Mouse (Mus musculus): ENCODE measurements around the gene Isca2.

The Isca2 gene

DNA sequence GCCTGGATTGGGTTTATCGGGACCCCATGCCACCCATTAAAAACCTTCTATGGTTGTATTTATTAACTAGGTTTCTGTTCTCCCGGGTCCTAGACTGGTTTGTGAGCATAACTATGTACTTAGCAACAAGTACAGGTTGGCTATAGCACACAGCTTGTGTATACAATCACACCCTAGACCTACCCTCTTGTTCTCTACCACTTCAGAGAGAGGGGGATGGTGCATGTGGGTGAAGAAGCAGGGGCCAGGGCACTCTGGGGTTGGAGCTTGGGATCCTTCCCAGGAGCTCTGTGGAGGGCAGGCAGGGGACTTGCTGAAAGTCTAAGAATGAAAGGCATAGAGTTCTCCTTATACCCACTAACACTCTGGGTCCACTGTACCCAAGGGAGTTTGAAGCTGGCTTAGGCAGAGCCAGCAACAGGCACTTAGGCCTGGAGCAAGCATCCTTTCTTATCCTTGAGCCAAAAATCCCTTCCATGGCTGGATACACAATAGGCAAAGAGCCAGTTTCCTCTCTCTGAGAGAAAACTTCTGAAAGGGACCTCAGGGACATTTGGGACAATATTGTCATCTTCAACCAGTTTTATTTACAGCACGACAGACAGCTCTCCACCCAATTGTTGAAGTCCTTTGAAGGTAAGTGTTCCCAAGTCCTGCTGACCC is 41.7 kb downstream of the Isca2 start:
- no peak for DNase-seq (ENCODE audit: low read depth, low spot score)

DNA sequence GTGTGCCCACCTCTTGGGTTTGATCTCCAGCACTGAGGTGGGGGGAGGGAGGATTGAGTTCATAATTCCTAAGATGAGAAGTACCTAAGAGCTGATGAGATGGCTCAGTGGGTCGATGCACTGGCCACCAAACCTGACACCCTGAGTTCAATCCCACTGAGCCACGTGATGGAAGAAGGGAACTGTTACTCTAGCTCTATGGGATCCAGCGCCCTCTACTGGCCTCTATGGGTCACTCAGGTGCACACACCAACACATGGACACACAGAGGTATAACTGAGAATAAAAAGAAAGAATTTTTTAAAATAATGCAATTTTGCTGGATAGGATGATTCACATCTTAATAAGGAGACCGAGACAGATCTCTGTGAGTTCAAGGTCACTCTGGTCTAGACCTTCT is 45.4 kb downstream of the Isca2 start:
- no peak for DNase-seq (ENCODE audit: low read depth, low spot score)

DNA sequence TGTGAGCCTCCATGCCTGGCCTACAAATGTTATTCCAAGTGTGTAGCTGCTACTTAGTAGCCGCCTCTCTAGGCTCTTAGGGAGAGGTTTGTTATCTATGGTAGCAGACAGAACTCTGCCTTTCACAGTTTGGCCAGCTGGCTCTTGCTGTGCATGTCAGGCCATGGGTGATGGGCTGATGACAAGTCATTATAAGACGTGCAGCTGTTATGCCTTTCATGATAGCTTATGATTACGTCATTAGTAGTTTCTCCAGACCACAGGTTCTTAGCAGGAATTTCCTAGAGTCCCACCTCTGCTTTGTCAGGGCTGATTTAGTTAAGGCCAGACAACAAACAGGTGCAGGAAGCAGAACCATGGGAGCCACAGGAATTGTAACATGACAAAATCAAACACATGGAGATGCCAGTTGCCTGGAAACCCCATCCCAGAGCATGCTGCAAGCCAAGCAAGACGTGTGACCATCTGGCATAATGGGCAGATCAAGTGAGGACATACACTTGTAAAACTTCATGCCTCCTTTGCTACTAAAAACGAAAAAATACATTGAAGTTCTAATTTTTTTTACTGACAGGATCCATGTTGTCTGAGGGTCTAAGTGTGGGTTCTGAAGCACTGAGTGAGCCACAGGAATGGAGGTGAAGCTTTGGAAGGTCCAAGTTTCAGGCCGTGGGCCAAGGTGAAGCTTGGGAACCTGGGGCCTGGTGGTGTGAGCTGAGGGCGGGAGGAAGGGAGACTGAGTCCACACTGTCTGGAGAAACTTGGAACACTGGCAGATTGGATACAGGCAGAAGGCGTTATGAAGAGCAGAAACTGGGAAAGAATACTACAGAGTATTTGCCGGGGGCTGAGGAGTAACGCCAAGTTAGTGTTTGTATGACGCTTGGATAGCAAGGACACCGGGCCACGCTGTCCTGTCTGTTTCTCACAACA is 46.5 kb downstream of the Isca2 start:
- no peak for DNase-seq (ENCODE audit: low read depth, low spot score)

DNA sequence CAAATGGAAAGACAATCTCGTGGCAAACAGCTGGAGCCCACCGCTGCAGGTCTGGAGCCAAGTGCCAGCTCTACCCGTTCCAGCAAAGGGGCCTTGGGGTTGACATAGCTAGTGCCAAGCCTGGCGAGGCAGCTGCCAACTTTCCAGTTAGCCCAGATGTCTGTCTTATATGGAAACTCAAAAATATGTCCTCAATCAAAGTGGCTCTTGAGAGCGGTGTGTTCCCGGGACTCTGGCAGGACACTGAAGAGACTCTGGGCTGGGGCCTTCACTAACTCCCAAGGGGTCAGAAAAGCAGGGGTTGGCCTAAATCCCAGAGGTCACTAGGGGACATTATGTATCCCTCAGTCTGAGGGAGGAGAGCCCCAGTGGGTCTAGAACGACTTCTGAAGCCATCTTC is 50.5 kb downstream of the Isca2 start:
- no peak for DNase-seq (ENCODE audit: low read depth, low spot score)

DNA sequence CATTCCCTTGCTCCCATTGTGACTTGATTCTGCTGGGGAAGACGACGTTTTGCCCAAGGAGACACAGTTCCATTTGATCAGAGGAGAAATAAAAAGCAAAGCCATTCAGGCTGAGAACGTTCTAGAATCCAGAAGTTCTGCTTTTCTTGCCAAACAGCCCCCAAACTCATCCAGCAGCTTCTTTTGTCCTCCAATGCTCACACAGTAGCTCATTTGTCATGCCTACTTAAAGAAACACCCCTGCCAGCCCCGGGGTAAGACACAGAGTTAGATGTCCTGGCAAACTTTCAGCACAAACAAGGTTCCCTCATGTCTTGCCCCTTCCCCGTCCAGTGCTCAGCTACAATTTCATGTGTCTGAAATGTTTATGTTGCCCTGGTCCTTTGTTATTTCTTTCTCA is 51.2 kb downstream of the Isca2 start:
- DNase-seq (ENCODE audit: low read depth, low spot score): no peak

Measured in retina, postnatal 7 days (tissue).